Mouse (Mus musculus) E14TG2a.4 (cell line): Measurements from ENCODE around the gene Cpne4.

Experiments used
- CTCF ChIP-seq: conservative IDR thresholded peaks from 2 replicates; pipeline ENCODE4 v1.5.1; 2014; ENCODE audit warnings: low read length
- NANOG ChIP-seq: IDR thresholded peaks from 2 replicates; pipeline ENCODE4 v1.6.1; 2014; ENCODE audit warnings: borderline replicate concordance, low read length, mixed read lengths

- no peak for TF ChIP-seq CTCF
- TF ChIP-seq NANOG, result no peak
These were observed 365.6 kb downstream of the Cpne4 start for GRCm38 (mm10) chr9:104912686-104913085.
